Mouse (Mus musculus) R1 (cell line): ENCODE data around the gene Dennd5b.
A peak's percentile ranks its signal among the peaks of the same experiment; 100 is the strongest.

Experiments
- DNase-seq: peaks from one replicate; pipeline ENCODE4 v3.0.0-alpha.2; 2018; ENCODE audit warnings: low read depth, low spot score

Dennd5b gene

GRCm38 (mm10) chr6:149101943-149102243 is 413 bp upstream of the Dennd5b start:
- peak; percentile 75 for DNase-seq

- DNase-seq = peak; percentile 85
These were observed 1.1 kb downstream of the Dennd5b start for GRCm38 (mm10) chr6:149100174-149101075.

- no peak for DNase-seq
These were observed 2.5 kb downstream of the Dennd5b start for GRCm38 (mm10) chr6:149098993-149099392.

- DNase-seq = no peak
These were observed 4.2 kb downstream of the Dennd5b start for GRCm38 (mm10) chr6:149097276-149097675.

DNA sequence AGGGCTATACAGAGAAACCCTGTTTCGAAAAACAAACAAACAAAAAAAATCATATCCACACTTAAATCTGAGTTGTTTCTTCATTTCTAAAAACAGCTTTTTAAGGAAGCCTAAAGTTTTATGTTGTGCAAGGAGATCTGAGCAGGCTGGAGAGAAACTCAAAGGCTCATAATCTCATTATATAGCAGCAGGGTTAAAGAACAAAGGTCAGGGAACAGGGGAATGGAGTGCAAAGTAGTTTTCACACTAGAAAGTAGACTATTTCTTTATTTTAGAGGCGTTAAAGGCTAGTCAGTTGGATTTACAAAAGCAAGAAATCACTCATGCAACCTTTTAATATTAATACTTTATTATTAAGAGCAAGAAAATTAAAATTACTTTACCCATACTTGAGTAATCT is 5.2 kb downstream of the Dennd5b start:
- no peak for DNase-seq

DNA sequence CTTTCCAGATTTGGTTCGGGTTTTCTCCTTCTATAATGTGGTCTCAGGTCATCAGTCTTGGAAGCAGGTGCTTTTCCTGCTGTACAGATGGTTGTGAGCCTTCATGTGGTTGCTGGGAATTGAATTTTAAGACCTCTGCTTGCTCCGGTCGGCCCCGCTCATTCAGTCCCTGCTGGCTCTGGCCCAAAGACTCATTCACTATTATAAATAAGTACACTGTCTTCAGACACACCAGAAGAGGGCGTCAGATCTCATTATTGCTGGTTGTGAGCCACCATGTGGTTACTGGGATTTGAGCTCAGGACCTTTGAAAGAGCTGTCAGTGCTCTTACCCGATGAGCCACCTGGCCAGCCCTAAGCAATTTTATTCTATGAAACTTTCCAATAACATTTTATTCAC is 6.1 kb downstream of the Dennd5b start:
- peak; percentile 46 for DNase-seq

DNA sequence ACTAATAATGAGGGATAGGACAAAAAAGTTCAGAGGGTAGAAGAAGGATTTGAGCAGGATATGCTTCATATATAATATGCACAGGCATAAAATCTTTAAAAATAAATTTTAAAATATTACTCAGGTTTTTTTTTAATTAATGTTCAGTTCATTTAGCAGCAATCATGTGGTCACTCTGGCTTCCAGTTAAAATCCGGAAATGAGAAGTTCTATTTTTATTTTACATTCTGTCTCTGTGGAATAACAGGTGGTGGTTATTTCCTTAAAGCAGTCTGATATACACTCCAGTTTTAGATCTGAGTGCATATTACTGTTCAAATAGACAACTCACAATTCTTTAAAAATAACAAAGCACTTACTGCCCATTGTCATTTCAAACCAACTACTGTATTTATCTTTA is 6.9 kb downstream of the Dennd5b start:
- DNase-seq = no peak

- DNase-seq = no peak
These were observed 8.0 kb downstream of the Dennd5b start for GRCm38 (mm10) chr6:149093465-149093864.

DNA sequence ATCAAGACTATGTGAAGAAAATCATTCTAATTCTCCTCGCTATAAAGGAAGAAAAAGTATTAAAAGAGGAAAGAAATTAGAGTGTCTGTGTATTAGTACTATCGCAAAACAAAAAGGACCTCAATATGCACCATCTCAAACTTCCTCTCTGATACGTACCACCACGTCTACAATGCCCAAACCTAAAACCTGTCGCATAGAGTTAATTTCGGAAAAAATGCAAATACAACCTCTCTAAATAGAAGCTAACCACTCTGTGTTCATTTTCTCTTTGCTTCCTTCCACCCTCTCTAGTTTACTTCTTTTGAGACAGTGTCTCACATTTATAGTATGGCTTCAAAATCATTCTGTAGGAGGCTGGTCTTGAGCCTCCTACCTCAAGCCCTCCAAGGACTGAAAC is 9.1 kb downstream of the Dennd5b start:
- DNase-seq = no peak

GRCm38 (mm10) chr6:149077136-149077808 is 24.2 kb downstream of the Dennd5b start:
- no peak for DNase-seq

DNA sequence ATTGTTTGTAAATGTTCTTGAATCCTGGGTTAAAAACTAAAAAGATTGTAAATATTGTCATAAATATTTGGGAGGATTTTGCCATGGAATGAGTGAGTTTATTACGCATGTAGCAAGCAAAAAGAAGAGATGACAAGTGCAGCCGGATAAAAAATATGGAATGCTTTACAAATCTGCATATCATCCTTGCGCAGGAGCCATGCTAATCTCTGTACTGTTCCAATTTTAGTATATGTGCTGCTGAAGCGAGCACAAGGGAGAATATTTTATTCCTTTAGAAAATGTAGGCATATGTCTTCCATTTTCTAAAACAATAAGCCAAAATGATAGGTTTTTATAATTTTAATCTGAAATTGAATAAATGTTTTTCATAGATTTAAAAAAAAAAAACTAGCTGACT is 27.6 kb downstream of the Dennd5b start:
- no peak for DNase-seq

DNA sequence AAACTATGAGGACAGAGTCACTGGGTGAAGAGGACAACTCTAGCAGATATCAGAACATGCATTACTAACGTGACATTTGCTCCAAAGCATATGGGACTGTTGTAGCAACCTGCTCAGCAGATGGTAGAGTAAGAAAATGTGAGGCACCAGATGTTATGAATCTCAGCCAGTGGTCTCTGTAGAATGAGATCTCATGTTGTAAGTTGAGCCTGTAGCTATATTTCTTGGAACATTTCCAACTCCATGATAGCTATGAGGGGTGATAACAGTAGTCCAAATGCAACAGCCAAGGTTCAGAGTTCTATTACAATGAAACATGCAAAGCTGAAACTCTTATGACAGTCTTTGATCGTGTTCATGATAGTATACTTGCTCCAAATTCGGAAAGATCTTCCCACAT is 28.6 kb downstream of the Dennd5b start:
- no peak for DNase-seq

DNA sequence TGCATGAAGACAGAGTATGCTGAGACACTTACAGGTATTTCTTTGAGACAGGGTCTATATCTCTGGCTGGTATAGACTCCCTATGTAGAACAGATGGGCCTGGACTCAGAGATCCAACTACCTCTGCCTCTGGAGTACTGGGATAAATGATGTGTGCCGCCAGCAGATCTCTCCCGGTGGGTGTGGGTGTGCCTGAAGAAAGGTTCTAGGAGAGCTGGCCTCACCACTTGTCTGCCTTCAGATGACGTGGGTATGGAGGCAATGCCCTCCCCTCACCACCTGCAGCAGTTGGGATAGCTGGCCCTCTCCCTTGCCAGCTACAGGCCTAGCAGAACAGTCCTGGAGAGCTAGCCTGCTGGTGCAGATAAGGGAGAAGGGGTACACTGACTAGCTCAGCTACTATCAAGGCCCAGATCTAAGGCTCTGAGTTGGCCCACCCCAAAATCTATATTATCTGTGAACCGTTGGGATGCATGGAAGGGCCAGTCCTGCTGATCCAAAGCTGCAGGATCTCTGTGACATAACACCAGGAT is 30.8 kb downstream of the Dennd5b start:
- no peak for DNase-seq

- DNase-seq = no peak
These were observed 38.1 kb downstream of the Dennd5b start for GRCm38 (mm10) chr6:149063382-149063781.

- no peak for DNase-seq
These were observed 40.7 kb downstream of the Dennd5b start for GRCm38 (mm10) chr6:149060670-149061387.

DNA sequence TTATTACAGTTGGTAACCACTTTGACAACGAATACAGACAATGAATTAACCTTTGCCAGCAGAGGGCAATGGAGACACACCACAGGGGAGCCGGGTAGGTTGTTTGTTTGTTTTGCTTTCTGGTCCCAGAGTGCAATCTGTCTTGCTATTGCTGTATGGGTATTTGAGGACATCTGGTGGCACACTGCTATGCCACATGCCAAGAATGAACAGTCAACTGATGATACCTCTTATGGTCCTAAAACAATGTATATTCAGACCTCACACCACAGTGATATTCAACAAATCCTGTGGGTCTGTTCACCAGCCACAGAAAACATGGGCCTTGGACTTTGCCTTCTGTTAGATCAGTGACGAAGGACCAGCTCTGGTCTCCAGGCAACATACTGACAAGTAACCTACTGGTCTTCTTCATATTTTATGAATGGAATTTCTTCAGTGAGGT is 43.5 kb downstream of the Dennd5b start:
- DNase-seq = peak; percentile 39

GRCm38 (mm10) chr6:149054780-149055179 is 46.7 kb downstream of the Dennd5b start:
- no peak for DNase-seq

- DNase-seq = no peak
These were observed 50.3 kb downstream of the Dennd5b start for GRCm38 (mm10) chr6:149050978-149051723.

DNA sequence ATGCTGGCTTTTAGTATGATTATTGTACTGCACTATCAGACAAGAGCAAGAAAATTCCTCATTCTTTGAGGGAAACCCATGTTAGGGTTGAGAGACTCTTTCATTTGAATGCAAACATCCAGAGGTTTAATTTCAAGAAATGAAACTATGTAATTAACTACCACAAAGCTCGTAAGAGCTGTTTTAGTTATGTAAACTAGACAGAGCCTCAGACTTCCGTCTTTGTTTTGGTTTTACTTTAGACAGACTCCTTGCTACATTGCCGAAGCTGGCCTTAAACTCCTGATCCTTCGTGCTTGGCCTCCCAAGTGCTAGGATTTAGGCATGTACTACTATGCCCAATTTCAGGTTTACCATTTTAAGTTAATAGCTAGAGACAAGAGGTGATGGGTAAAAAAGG is 61.4 kb downstream of the Dennd5b start:
- no peak for DNase-seq

GRCm38 (mm10) chr6:149032198-149032597 is 69.3 kb downstream of the Dennd5b start:
- DNase-seq = no peak

DNA sequence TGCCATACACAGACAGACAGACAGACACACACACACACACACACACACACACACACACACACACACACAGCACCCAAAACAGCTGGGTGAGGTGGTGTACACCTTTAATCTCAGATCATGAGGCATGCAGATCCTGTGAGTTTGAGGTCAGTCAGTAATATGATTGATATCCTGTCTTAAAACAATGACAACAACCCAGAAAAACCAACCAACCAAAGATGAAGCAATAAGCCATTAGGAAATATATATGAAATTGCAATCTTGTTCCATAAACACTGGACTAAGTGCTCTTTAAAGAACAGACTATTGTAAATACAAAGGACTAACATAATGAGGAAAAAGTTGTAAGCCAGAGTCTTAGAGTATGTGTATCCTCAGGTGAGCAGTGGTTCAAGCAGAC is 70.1 kb downstream of the Dennd5b start:
- DNase-seq = no peak
